9 mouse cellular contexts compared by ENCODE assay signal in the genomic region with DNA sequence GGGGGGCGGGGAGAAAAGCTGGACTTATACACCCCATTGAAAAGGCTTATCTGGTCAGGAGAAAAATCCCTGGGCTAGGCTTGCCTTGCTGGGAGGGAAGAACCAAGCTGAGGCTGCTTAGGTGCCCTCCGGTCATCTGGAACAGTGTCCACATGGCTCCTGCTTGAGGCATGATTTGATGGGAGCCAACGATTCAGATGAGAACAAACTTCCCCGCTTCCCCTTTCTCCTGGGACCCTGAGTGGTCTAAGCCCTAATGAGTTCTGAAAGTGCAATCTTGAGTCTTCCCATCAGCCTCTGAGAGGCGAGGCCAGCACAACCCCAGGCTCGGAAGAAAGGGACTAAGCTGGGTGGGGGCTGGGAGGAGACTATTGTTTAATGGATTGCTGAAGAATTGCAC.
DNase-seq lines count a peak whose midpoint lies in the region; ATAC-seq and TF ChIP-seq lines count a peak whose summit lies in the region.
"Had no signal": no experiment of that assay in that cellular context is flagged by ENCODE, and none has a peak within 500 bp of the region (broad histone marks: within the 10 kb centered on the region; RNA-seq: fewer than 3 reads in every experiment).

No protein-coding gene starts in this region.

- no peak for TF ChIP-seq CTCF in lung, embryonic 14.5 days (IDR thresholded peaks at IDR 0.05; ENCODE audit: low read depth)
- TF ChIP-seq CTCF in lung, adult 2 months (IDR thresholded peaks at IDR 0.05; ENCODE audit: insufficient read depth, low read length), result no peak
- no peak for TF ChIP-seq CTCF in liver, embryonic 14.5 days (IDR thresholded peaks at IDR 0.05; ENCODE audit: low read depth)

- TF ChIP-seq EP300 in liver, embryonic 14.5 days (IDR thresholded peaks at IDR 0.05; ENCODE audit: low read depth), result no peak

- peaks cover 10% of the 10 kb centered on the region for H3K4me1 ChIP-seq in lung, embryonic 14.5 days (ENCODE audit: insufficient read depth)
- H3K4me1 ChIP-seq in lung, adult 2 months (ENCODE audit: control insufficient read depth, insufficient read depth, low read length), result peaks cover 10% of the 10 kb centered on the region
- H3K4me1 ChIP-seq in liver, embryonic 14.5 days (replicated peaks; ENCODE audit: control insufficient read depth in 2 of 2, insufficient read depth in 2 of 2, low read length in 1 of 2), result peaks cover 0 to 3% of the 10 kb centered on the region in 2 experiments; a peak in 2 of 4 replicates

- peak; percentile 59 for ATAC-seq in lung, embryonic 14.5 days (ENCODE audit: insufficient read depth)
- ATAC-seq in liver, embryonic 14.5 days (ENCODE audit: insufficient read depth), result no peak
- no peak for ATAC-seq in megakaryocyte-erythroid progenitor cell, adult 5-6 weeks (replicated peaks; ENCODE audit: low FRiP score, low TSS enrichment, poor library complexity, severe bottlenecking)

- H3K4me2 ChIP-seq in lung, embryonic 14.5 days, result peak overlapping the region; percentile 67
- peak overlapping the region; percentile 40 for H3K4me2 ChIP-seq in liver, embryonic 14.5 days (ENCODE audit: low read depth)

- no peak for TF ChIP-seq POLR2A in lung, adult 2 months (IDR thresholded peaks at IDR 0.05; ENCODE audit: borderline replicate concordance, extremely low read depth, low read depth, low read length)

- no peaks in the 10 kb centered on the region for H3K9me3 ChIP-seq in lung, embryonic 14.5 days (ENCODE audit: low read depth, low read length)
- H3K9me3 ChIP-seq in liver, embryonic 14.5 days (ENCODE audit: control insufficient read depth, low read length), result no peaks in the 10 kb centered on the region

- H3K27ac ChIP-seq in lung, embryonic 14.5 days (ENCODE audit: low read depth), result peak overlapping the region; percentile 60
- H3K27ac ChIP-seq in liver, embryonic 14.5 days, result no peak overlapping the region
- H3K27ac ChIP-seq: macrophage had no signal

- no peaks in the 10 kb centered on the region for H3K27me3 ChIP-seq in lung, embryonic 14.5 days (ENCODE audit: insufficient read depth, low read length)
- H3K27me3 ChIP-seq in liver, embryonic 14.5 days (ENCODE audit: control insufficient read depth, insufficient read depth, low read length), result no peaks in the 10 kb centered on the region

- WGBS in lung, embryonic 14.5 days, result 4% methylated on average over 5 of the region's 6 CpGs
- WGBS in lung, adult 2 months, result 7% methylated on average over 5 of the region's 6 CpGs
- 8% methylated on average over 6 of the region's 6 CpGs for WGBS in liver, embryonic 14.5 days (ENCODE audit: insufficient replicate concordance)

- H3K36me3 ChIP-seq in lung, embryonic 14.5 days (ENCODE audit: insufficient read depth), result no peaks in the 10 kb centered on the region
- H3K36me3 ChIP-seq in liver, embryonic 14.5 days (replicated peaks; ENCODE audit: control insufficient read depth, insufficient read depth, low read depth), result no peaks in the 10 kb centered on the region

- H3K4me3 ChIP-seq in lung, embryonic 14.5 days (ENCODE audit: low read depth, low read length), result peak overlapping the region; percentile 35
- no peak overlapping the region for H3K4me3 ChIP-seq in lung, adult 2 months (replicated peaks; ENCODE audit: extremely low read depth, low read depth, low read length)
- H3K4me3 ChIP-seq in liver, embryonic 14.5 days (ENCODE audit: insufficient read depth in 1 of 2, low read depth in 2 of 2, low read length in 2 of 2), result peak overlapping the region in 1 of 2 experiments; percentile 7; a peak in 1 of 4 replicates

- peak overlapping the region; percentile 51 for H3K9ac ChIP-seq in lung, embryonic 14.5 days
- no peak overlapping the region for H3K9ac ChIP-seq in liver, embryonic 14.5 days (replicated peaks)

- DNase-seq in lung, embryonic 14.5 days, result peak; percentile 67
- no peak for DNase-seq in lung, adult 2 months
- peak; percentile 78 for DNase-seq in embryo, embryonic 11 days
- peak; percentile 44 for DNase-seq in heart, postnatal 4 days
- DNase-seq in liver, embryonic 14.5 days (ENCODE audit: low read depth in 3 of 3, low spot score in 3 of 3), result no peak
- no peak for DNase-seq in thymus, postnatal 10 days (ENCODE audit: low spot score in 2 of 2)
- no peak for DNase-seq in spleen, postnatal 10 days (ENCODE audit: low spot score in 2 of 2)

Comparison
In these comparisons a context has a peak if more than half of its experiments do, and no peak if none do; other contexts are left out.
1. DNase-seq: peak in lung, embryonic 14.5 days (single experiment), embryo, embryonic 11 days (single experiment) and heart, postnatal 4 days (single experiment); none in lung, adult 2 months (single experiment), liver, embryonic 14.5 days (0 of 3), thymus, postnatal 10 days (0 of 2) and spleen, postnatal 10 days (0 of 2).